Mouse (Mus musculus) erythroblast, embryonic 14.5 days (primary cell): ENCODE measurements around the gene Icmt.

ENCODE experiments used
- GATA1 ChIP-seq: IDR thresholded peaks from 2 replicates; pipeline ENCODE4 v1.6.1; 2012; ENCODE audit warnings: low read length, inconsistent platforms, mixed read lengths
- TAL1 ChIP-seq: IDR thresholded peaks from 3 replicates; pipeline ENCODE4 v1.6.1; 2012; ENCODE audit warnings: low read length, inconsistent platforms, mixed read lengths

DNA sequence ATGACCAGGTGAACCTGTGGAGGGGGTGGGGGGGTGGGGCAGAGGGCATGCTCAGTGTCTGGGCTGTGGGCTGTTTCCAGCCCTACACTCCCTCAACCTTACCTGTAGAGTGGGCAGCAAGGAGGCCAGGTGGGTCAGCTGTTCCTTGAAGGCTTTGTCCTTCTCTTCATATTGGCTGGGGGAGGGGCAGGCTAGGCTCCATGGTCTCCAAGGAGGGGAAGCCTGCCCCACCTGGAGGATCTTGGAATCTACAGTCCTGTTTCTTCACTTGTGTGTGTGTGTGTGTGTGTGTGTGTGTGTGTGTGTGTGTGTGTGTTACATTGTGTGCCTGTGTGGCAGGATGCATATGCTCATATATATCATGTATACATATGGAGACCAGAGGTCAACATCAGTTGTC is 16.9 kb downstream of the Icmt start:
- TF ChIP-seq TAL1, result no peak
- no peak for TF ChIP-seq GATA1
